Mouse (Mus musculus) olfactory bulb, adult 2 months (tissue): ENCODE measurements around the gene Samd4.

ENCODE experiments used
- CTCF ChIP-seq: fragments of 200-500 bp; IDR thresholded peaks from 2 replicates; pipeline ENCODE4 v1.5.1; 2012; ENCODE audit warnings: low read depth, mild to moderate bottlenecking, low read length, moderate library complexity; ENCODE audit not compliant: insufficient read depth
- POLR2A ChIP-seq: fragments of 200-500 bp; IDR thresholded peaks from 2 replicates; pipeline ENCODE4 v1.6.1; 2012; ENCODE audit warnings: mild to moderate bottlenecking, low read depth, low read length, moderate library complexity; ENCODE audit not compliant: insufficient read depth

DNA sequence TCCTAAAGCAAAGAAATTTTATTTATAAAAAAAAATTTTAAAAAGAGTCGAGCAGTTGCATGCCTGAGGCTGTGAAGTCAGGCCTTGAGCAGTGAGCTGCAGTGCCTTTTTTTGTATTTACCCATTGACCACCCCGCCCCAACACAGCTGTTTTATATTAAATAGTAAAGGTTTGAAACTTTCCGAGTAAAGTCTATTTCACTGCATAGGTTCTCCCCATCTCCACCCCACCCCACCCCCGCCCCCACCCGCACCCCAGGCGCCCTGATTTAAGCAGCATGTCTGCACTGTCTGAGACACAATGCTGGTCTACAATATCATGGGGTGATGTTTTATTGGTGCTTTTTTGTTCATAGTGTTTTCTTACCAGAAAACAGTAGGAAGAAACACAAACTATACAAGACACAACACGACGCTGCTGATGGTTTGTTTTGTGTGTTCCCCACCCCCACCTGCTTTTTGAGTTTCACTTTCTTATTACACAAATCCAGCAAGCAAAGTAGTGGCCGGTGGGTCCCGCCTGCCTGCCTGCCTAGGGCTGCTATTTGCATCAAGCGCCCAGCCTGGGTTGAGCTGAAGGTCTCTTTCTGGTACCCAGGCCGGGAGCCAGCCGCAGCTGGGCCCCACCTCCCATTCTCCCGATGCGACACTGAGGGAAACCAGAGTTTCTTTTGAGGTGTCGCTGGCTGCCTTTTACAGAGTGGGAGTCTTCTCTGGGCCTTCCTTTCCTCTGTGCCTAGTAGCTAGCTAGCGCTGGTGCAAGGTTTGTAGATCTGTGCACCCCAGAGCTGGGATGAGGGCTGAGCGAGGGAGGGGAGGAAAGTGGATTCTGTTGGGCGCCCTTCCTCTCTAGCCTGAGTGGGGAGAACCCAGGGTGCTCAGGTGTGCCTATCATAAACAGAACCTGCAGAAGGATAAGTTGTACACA is 221.9 kb downstream of the Samd4 start:
- no peak for TF ChIP-seq CTCF
- TF ChIP-seq POLR2A: no peak
